Mouse (Mus musculus): Measurements from ENCODE around the gene Kcna4. TPM values are rescaled to one million over a fixed set of nuclear protein-coding genes. Genes with fewer than 3 reads are reported as not detected.

Kcna4 gene
- polyA plus RNA-seq (2012; rRNA removed) = 1.7 and 5.4 TPM in 2 replicates

- peak; percentile 87 for DNase-seq (ENCODE audit: low read depth)
- TF ChIP-seq CTCF (IDR thresholded peaks at IDR 0.05; ENCODE audit: borderline replicate concordance, extremely low read depth, insufficient read depth, insufficient read length) (no peak), POLR2A (IDR thresholded peaks at IDR 0.05; ENCODE audit: borderline replicate concordance, extremely low read depth, insufficient read depth, insufficient read length, poor library complexity, severe bottlenecking) (no peak)
These were observed at the start of gene Kcna4 for GRCm38 (mm10) chr2:107289990-107290696. Gene Kcna4 (plus strand): TSS chr2:107290639.

- DNase-seq (ENCODE audit: low read depth) = peak; percentile 9
- TF ChIP-seq POLR2A (IDR thresholded peaks at IDR 0.05; ENCODE audit: borderline replicate concordance, extremely low read depth, insufficient read depth, insufficient read length, poor library complexity, severe bottlenecking) (no peak), CTCF (IDR thresholded peaks at IDR 0.05; ENCODE audit: borderline replicate concordance, extremely low read depth, insufficient read depth, insufficient read length) (no peak)
These were observed 32.3 kb upstream of the Kcna4 start for GRCm38 (mm10) chr2:107258091-107258490.

GRCm38 (mm10) chr2:107266251-107266650 is 24.2 kb upstream of the Kcna4 start:
- DNase-seq (ENCODE audit: low read depth) = peak; percentile 43

GRCm38 (mm10) chr2:107270050-107270449 is 20.4 kb upstream of the Kcna4 start:
- DNase-seq (ENCODE audit: low read depth) = peak; percentile 12
- TF ChIP-seq POLR2A (IDR thresholded peaks at IDR 0.05; ENCODE audit: borderline replicate concordance, extremely low read depth, insufficient read depth, insufficient read length, poor library complexity, severe bottlenecking) (no peak), CTCF (IDR thresholded peaks at IDR 0.05; ENCODE audit: borderline replicate concordance, extremely low read depth, insufficient read depth, insufficient read length) (no peak)

More at GRCm38 (mm10) chr2:107266251-107266650, 24.2 kb upstream of the Kcna4 start:
- no peak for TF ChIP-seq POLR2A (IDR thresholded peaks at IDR 0.05; ENCODE audit: borderline replicate concordance, extremely low read depth, insufficient read depth, insufficient read length, poor library complexity, severe bottlenecking)
- TF ChIP-seq CTCF (IDR thresholded peaks at IDR 0.05; ENCODE audit: borderline replicate concordance, extremely low read depth, insufficient read depth, insufficient read length) = no peak

GRCm38 (mm10) chr2:107290697-107291019 is 219 bp downstream of the Kcna4 start:
- no peak for DNase-seq (ENCODE audit: low read depth)
- TF ChIP-seq CTCF (IDR thresholded peaks at IDR 0.05; ENCODE audit: borderline replicate concordance, extremely low read depth, insufficient read depth, insufficient read length) (no peak), POLR2A (IDR thresholded peaks at IDR 0.05; ENCODE audit: borderline replicate concordance, extremely low read depth, insufficient read depth, insufficient read length, poor library complexity, severe bottlenecking) (no peak)

GRCm38 (mm10) chr2:107291142-107291541 is 703 bp downstream of the Kcna4 start:
- no peak for TF ChIP-seq POLR2A (IDR thresholded peaks at IDR 0.05; ENCODE audit: borderline replicate concordance, extremely low read depth, insufficient read depth, insufficient read length, poor library complexity, severe bottlenecking)
- no peak for TF ChIP-seq CTCF (IDR thresholded peaks at IDR 0.05; ENCODE audit: borderline replicate concordance, extremely low read depth, insufficient read depth, insufficient read length)
- DNase-seq (ENCODE audit: low read depth) = peak; percentile 45

- TF ChIP-seq POLR2A (IDR thresholded peaks at IDR 0.05; ENCODE audit: borderline replicate concordance, extremely low read depth, insufficient read depth, insufficient read length, poor library complexity, severe bottlenecking) (no peak), CTCF (IDR thresholded peaks at IDR 0.05; ENCODE audit: borderline replicate concordance, extremely low read depth, insufficient read depth, insufficient read length) (no peak)
- no peak for DNase-seq (ENCODE audit: low read depth)
These were observed 4.1 kb downstream of the Kcna4 start for GRCm38 (mm10) chr2:107294521-107294920.

- TF ChIP-seq CTCF (IDR thresholded peaks at IDR 0.05; ENCODE audit: borderline replicate concordance, extremely low read depth, insufficient read depth, insufficient read length) (no peak), POLR2A (IDR thresholded peaks at IDR 0.05; ENCODE audit: borderline replicate concordance, extremely low read depth, insufficient read depth, insufficient read length, poor library complexity, severe bottlenecking) (no peak)
- DNase-seq (ENCODE audit: low read depth) = no peak
These were observed 11.4 kb downstream of the Kcna4 start for GRCm38 (mm10) chr2:107301886-107302285.

- DNase-seq (ENCODE audit: low read depth) = no peak
- TF ChIP-seq POLR2A (IDR thresholded peaks at IDR 0.05; ENCODE audit: borderline replicate concordance, extremely low read depth, insufficient read depth, insufficient read length, poor library complexity, severe bottlenecking) = no peak
- TF ChIP-seq CTCF (IDR thresholded peaks at IDR 0.05; ENCODE audit: borderline replicate concordance, extremely low read depth, insufficient read depth, insufficient read length) = no peak
These were observed 14.3 kb downstream of the Kcna4 start for GRCm38 (mm10) chr2:107304707-107305106.

GRCm38 (mm10) chr2:107306077-107306476 is 15.6 kb downstream of the Kcna4 start:
- no peak for DNase-seq (ENCODE audit: low read depth)
- TF ChIP-seq POLR2A (IDR thresholded peaks at IDR 0.05; ENCODE audit: borderline replicate concordance, extremely low read depth, insufficient read depth, insufficient read length, poor library complexity, severe bottlenecking) (no peak), CTCF (IDR thresholded peaks at IDR 0.05; ENCODE audit: borderline replicate concordance, extremely low read depth, insufficient read depth, insufficient read length) (no peak)

GRCm38 (mm10) chr2:107318636-107319035 is 28.2 kb downstream of the Kcna4 start:
- DNase-seq (ENCODE audit: low read depth) = no peak
- no peak for TF ChIP-seq POLR2A (IDR thresholded peaks at IDR 0.05; ENCODE audit: borderline replicate concordance, extremely low read depth, insufficient read depth, insufficient read length, poor library complexity, severe bottlenecking)
- TF ChIP-seq CTCF (IDR thresholded peaks at IDR 0.05; ENCODE audit: borderline replicate concordance, extremely low read depth, insufficient read depth, insufficient read length) = no peak

- no peak for TF ChIP-seq POLR2A (IDR thresholded peaks at IDR 0.05; ENCODE audit: borderline replicate concordance, extremely low read depth, insufficient read depth, insufficient read length, poor library complexity, severe bottlenecking)
- TF ChIP-seq CTCF (IDR thresholded peaks at IDR 0.05; ENCODE audit: borderline replicate concordance, extremely low read depth, insufficient read depth, insufficient read length) = no peak
- peak; percentile 32 for DNase-seq (ENCODE audit: low read depth)
These were observed 31.3 kb downstream of the Kcna4 start for GRCm38 (mm10) chr2:107321596-107322226.
